Mouse (Mus musculus) lung, embryonic 14.5 days (tissue): Measurements from ENCODE around the gene Gm20388. TPM values are rescaled to one million over a fixed set of nuclear protein-coding genes. Genes with fewer than 3 reads are reported as not detected.

Experiments used
- ATAC-seq: fragments of 200-750 bp; cut with Nextera tagmentation; 2 replicates; pipeline ENCODE4 v1.8.0; 2017; ENCODE audit warnings: mild to moderate bottlenecking, moderate TSS enrichment, moderate library complexity; ENCODE audit not compliant: insufficient read depth
- DNase-seq: peaks from one replicate; pipeline ENCODE4 v3.0.0-alpha.2; 2015
- H3K27ac ChIP-seq: fragments of 300-500 bp; sonication (generic); 2 replicates; pipeline ENCODE4 v1.5.1; 2014; ENCODE audit warnings: low read depth, mild to moderate bottlenecking, moderate library complexity
- H3K27me3 ChIP-seq: fragments of 300-500 bp; sonication (generic); 2 replicates; pipeline ENCODE4 v1.6.1; 2014; ENCODE audit warnings: low read length, control low read depth; ENCODE audit not compliant: insufficient read depth
- H3K36me3 ChIP-seq: fragments of 300-500 bp; sonication (generic); 2 replicates; pipeline ENCODE4 v1.6.1; 2014; ENCODE audit warnings: control low read depth; ENCODE audit not compliant: insufficient read depth
- H3K4me1 ChIP-seq: fragments of 300-500 bp; sonication (generic); 2 replicates; pipeline ENCODE4 v1.6.1; 2014; ENCODE audit warnings: antibody characterized with exemption, control low read depth; ENCODE audit not compliant: insufficient read depth
- H3K4me2 ChIP-seq: fragments of 300-500 bp; sonication (generic); 2 replicates; pipeline ENCODE4 v1.6.1; 2014; ENCODE audit warnings: mild to moderate bottlenecking
- H3K4me3 ChIP-seq: fragments of 300-500 bp; sonication (generic); 2 replicates; pipeline ENCODE4 v1.5.1; 2014; ENCODE audit warnings: low read depth, low read length
- H3K9ac ChIP-seq: fragments of 300-500 bp; sonication (generic); 2 replicates; pipeline ENCODE4 v1.6.1; 2014
- H3K9me3 ChIP-seq: fragments of 300-500 bp; sonication (generic); 2 replicates; pipeline ENCODE4 v1.6.1; 2016; ENCODE audit warnings: low read depth, low read length, control low read depth
- CTCF ChIP-seq: IDR thresholded peaks from 2 replicates; pipeline ENCODE4 v1.5.1; 2016; ENCODE audit warnings: antibody characterized with exemption, low read depth
- WGBS: fragments of 180-500 bp; shearing (Covaris S2); extraction: QIAGEN DNeasy Blood & Tissue Kit; methylation state at CpG from one replicate; pipeline ENCODE4 v1.1.7; 2014; 5-methylcytosine and 5-hydroxymethylcytosine counted together
- polyA plus RNA-seq: library from polyadenylated mRNA; unstranded; fragments of >200 nt; fragmentation: Nextera tagmentation; extraction: Ambion mirVana; gene quantifications from 2 replicates; pipeline ENCODE4 v1.2.1, GENCODE M21; 2014

Gene Gm20388
- polyA plus RNA-seq, 1 experiment from 2014 or later, result not detected

- no peaks in the 10 kb centered on the region for H3K27me3 ChIP-seq
- WGBS, result 84% methylated on average over 4 of the region's 4 CpGs
- no peaks in the 10 kb centered on the region for H3K36me3 ChIP-seq
- no peak overlapping the region for H3K4me3 ChIP-seq
- H3K4me2 ChIP-seq, result no peak overlapping the region
- peaks cover 28% of the 10 kb centered on the region for H3K4me1 ChIP-seq
- H3K9ac ChIP-seq, result no peak overlapping the region
- H3K27ac ChIP-seq, result no peak overlapping the region
- ATAC-seq (no peak), DNase-seq (no peak)
- H3K9me3 ChIP-seq, result no peaks in the 10 kb centered on the region
- TF ChIP-seq CTCF, result no peak
These were observed 4348.5 kb downstream of the Gm20388 start for GRCm38 (mm10) chr8:124259146-124259545.

- H3K4me1 ChIP-seq, result peaks cover 32% of the 10 kb centered on the region
- WGBS, result 80% methylated on average over 7 of the region's 7 CpGs
- H3K36me3 ChIP-seq, result no peaks in the 10 kb centered on the region
- H3K4me2 ChIP-seq, result no peak overlapping the region
- no peak for TF ChIP-seq CTCF
- no peaks in the 10 kb centered on the region for H3K27me3 ChIP-seq
- H3K27ac ChIP-seq, result no peak overlapping the region
- no peaks in the 10 kb centered on the region for H3K9me3 ChIP-seq
- no peak overlapping the region for H3K4me3 ChIP-seq
- DNase-seq (no peak), ATAC-seq (no peak)
- no peak overlapping the region for H3K9ac ChIP-seq
These were observed 4349.3 kb downstream of the Gm20388 start for GRCm38 (mm10) chr8:124259925-124260324.

- H3K36me3 ChIP-seq, result no peaks in the 10 kb centered on the region
- H3K9ac ChIP-seq, result no peak overlapping the region
- no peaks in the 10 kb centered on the region for H3K27me3 ChIP-seq
- 0 out of 2 replicates have a peak, but pooled peaks have one; percentile 12 for ATAC-seq
- H3K27ac ChIP-seq, result no peak overlapping the region
- H3K9me3 ChIP-seq, result no peaks in the 10 kb centered on the region
- H3K4me2 ChIP-seq, result no peak overlapping the region
- H3K4me1 ChIP-seq, result peaks cover 32% of the 10 kb centered on the region
- TF ChIP-seq CTCF, result 0 out of 2 replicates have a peak, but pooled peaks have one; percentile 2
- peak; percentile 42 for DNase-seq
- H3K4me3 ChIP-seq, result no peak overlapping the region
- WGBS, result 44% methylated on average over 12 of the region's 12 CpGs
These were observed 4349.7 kb downstream of the Gm20388 start for GRCm38 (mm10) chr8:124260371-124260770.

- Histone ChIP-seq H3K27me3 (no peaks in the 10 kb centered on the region), H3K4me2 (no peak overlapping the region), H3K4me3 (no peak overlapping the region), H3K9me3 (no peaks in the 10 kb centered on the region), H3K9ac (no peak overlapping the region), H3K27ac (no peak overlapping the region), H3K4me1 (peaks cover 14% of the 10 kb centered on the region), H3K36me3 (no peaks in the 10 kb centered on the region)
- DNase-seq, result no peak
- ATAC-seq, result no peak
- no peak for TF ChIP-seq CTCF
- 72% methylated on average over 9 of the region's 9 CpGs for WGBS
These were observed 4352.4 kb downstream of the Gm20388 start for GRCm38 (mm10) chr8:124263058-124263457.

GRCm38 (mm10) chr8:124264032-124264431 lies 4353.4 kb downstream of the Gm20388 start:
- Histone ChIP-seq H3K4me1 (peaks cover 14% of the 10 kb centered on the region), H3K4me2 (no peak overlapping the region), H3K36me3 (no peaks in the 10 kb centered on the region), H3K27ac (no peak overlapping the region), H3K9me3 (no peaks in the 10 kb centered on the region), H3K9ac (no peak overlapping the region), H3K4me3 (no peak overlapping the region), H3K27me3 (no peaks in the 10 kb centered on the region)
- TF ChIP-seq CTCF, result no peak
- DNase-seq (peak; percentile 68), ATAC-seq (no peak)
- 57% methylated on average over 8 of the region's 8 CpGs for WGBS

- Histone ChIP-seq H3K4me2 (no peak overlapping the region), H3K27ac (no peak overlapping the region), H3K9me3 (no peaks in the 10 kb centered on the region), H3K9ac (no peak overlapping the region), H3K27me3 (no peaks in the 10 kb centered on the region), H3K4me3 (no peak overlapping the region), H3K36me3 (no peaks in the 10 kb centered on the region), H3K4me1 (peaks cover 14% of the 10 kb centered on the region)
- 87% methylated on average over 12 of the region's 12 CpGs for WGBS
- TF ChIP-seq CTCF, result no peak
- no peak for ATAC-seq
- no peak for DNase-seq
These were observed 4354.0 kb downstream of the Gm20388 start for GRCm38 (mm10) chr8:124264671-124265070.

- ATAC-seq (no peak), DNase-seq (no peak)
- H3K27me3 ChIP-seq, result no peaks in the 10 kb centered on the region
- no peak for TF ChIP-seq CTCF
- H3K9ac ChIP-seq, result no peak overlapping the region
- no peak overlapping the region for H3K27ac ChIP-seq
- H3K4me2 ChIP-seq, result no peak overlapping the region
- no peaks in the 10 kb centered on the region for H3K9me3 ChIP-seq
- H3K4me1 ChIP-seq, result peaks cover 14% of the 10 kb centered on the region
- H3K36me3 ChIP-seq, result no peaks in the 10 kb centered on the region
- no peak overlapping the region for H3K4me3 ChIP-seq
- 85% methylated on average over 2 of the region's 2 CpGs for WGBS
These were observed 4354.5 kb downstream of the Gm20388 start for GRCm38 (mm10) chr8:124265130-124265529.

GRCm38 (mm10) chr8:124265798-124266197 lies 4355.2 kb downstream of the Gm20388 start:
- Histone ChIP-seq H3K4me1 (peaks cover 9% of the 10 kb centered on the region; the same call in 1 of the 2 replicates), H3K27ac (no peak overlapping the region), H3K27me3 (no peaks in the 10 kb centered on the region), H3K36me3 (no peaks in the 10 kb centered on the region), H3K9ac (no peak overlapping the region), H3K4me2 (no peak overlapping the region), H3K9me3 (no peaks in the 10 kb centered on the region), H3K4me3 (no peak overlapping the region)
- no peak for DNase-seq
- ATAC-seq, result no peak
- 65% methylated on average over 8 of the region's 8 CpGs for WGBS
- TF ChIP-seq CTCF, result no peak
